Mouse (Mus musculus) limb, embryonic 15.5 days (tissue): ENCODE data around the gene Exoc6b. TPM values are rescaled to one million over a fixed set of nuclear protein-coding genes. Genes with fewer than 3 reads are reported as not detected.

Source experiments
- ATAC-seq: fragments of 200-750 bp; cut with Nextera tagmentation; 2 replicates; pipeline ENCODE4 v1.8.0; 2017; ENCODE audit warnings: low read depth, moderate TSS enrichment; ENCODE audit not compliant: insufficient number of reproducible peaks, low FRiP score, low TSS enrichment
- H3K27ac ChIP-seq: fragments of 300-500 bp; sonication (generic); 2 replicates; pipeline ENCODE4 v1.5.1; 2015; ENCODE audit warnings: moderate library complexity, mild to moderate bottlenecking, inconsistent platforms
- H3K27me3 ChIP-seq: fragments of 300-500 bp; sonication (generic); 2 replicates; pipeline ENCODE4 v1.6.1; 2015; ENCODE audit warnings: inconsistent platforms
- H3K36me3 ChIP-seq: fragments of 300-500 bp; sonication (generic); 2 replicates; pipeline ENCODE4 v1.6.1; 2015; ENCODE audit warnings: inconsistent platforms
- H3K4me1 ChIP-seq: fragments of 300-500 bp; sonication (generic); 2 replicates; pipeline ENCODE4 v1.6.1; 2015; ENCODE audit warnings: inconsistent platforms
- H3K4me2 ChIP-seq: fragments of 300-500 bp; sonication (generic); 2 replicates; pipeline ENCODE4 v1.6.1; 2015; ENCODE audit warnings: mild to moderate bottlenecking, inconsistent platforms
- H3K4me3 ChIP-seq: fragments of 300-500 bp; sonication (generic); 2 replicates; pipeline ENCODE4 v1.5.1; 2015; ENCODE audit warnings: mild to moderate bottlenecking, inconsistent platforms
- H3K9ac ChIP-seq: fragments of 300-500 bp; sonication (generic); 2 replicates; pipeline ENCODE4 v1.6.1; 2015; ENCODE audit warnings: inconsistent platforms
- H3K9me3 ChIP-seq: fragments of 300-500 bp; sonication (generic); 2 replicates; pipeline ENCODE4 v1.6.1; 2016; ENCODE audit warnings: inconsistent platforms
- WGBS: fragments of 180-500 bp; shearing (Covaris S2); methylation state at CpG from one replicate; pipeline ENCODE4 v1.1.7; 2015; 5-methylcytosine and 5-hydroxymethylcytosine counted together
- polyA plus RNA-seq: library from polyadenylated mRNA; unstranded; fragments of >200 nt; fragmentation: Nextera tagmentation; extraction: Ambion mirVana; gene quantifications from 2 replicates; pipeline ENCODE4 v1.2.1, GENCODE M21; 2015

Gene Exoc6b
- polyA plus RNA-seq, 1 experiment from 2014 or later, result 35.7 TPM

DNA sequence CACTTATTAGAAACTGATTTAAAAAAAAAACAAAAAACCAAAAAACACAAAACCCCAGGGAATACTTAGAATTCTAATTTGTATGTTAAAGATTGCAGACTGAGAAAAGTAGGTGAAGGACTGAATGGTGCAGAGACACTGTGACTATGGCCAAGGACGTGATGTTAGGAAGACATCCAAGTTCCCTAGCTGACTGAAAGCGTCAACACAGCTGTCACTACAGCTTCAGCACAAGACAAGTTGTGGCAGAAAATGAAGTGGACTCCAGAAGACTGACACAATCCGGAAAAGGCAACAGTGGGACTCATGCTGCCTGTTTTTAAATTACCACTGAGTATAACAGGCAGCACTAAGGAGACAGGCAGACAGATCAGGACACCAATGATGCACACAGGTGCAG is 417.4 kb downstream of the Exoc6b start:
- H3K4me2 ChIP-seq, result no peak overlapping the region
- H3K27ac ChIP-seq, result no peak overlapping the region
- H3K9me3 ChIP-seq, result no peaks in the 10 kb centered on the region
- H3K9ac ChIP-seq, result no peak overlapping the region
- no peak for ATAC-seq
- H3K36me3 ChIP-seq, result no peaks in the 10 kb centered on the region
- WGBS, result 81% methylated on average over 3 of the region's 3 CpGs
- no peaks in the 10 kb centered on the region for H3K4me1 ChIP-seq
- H3K4me3 ChIP-seq, result no peak overlapping the region
- no peaks in the 10 kb centered on the region for H3K27me3 ChIP-seq

GRCm38 (mm10) chr6:84647197-84647596 is 422.1 kb downstream of the Exoc6b start:
- ATAC-seq, result no peak
- no peaks in the 10 kb centered on the region for H3K27me3 ChIP-seq
- no peak overlapping the region for H3K4me2 ChIP-seq
- H3K27ac ChIP-seq, result no peak overlapping the region
- H3K4me3 ChIP-seq, result no peak overlapping the region
- no peaks in the 10 kb centered on the region for H3K4me1 ChIP-seq
- no peaks in the 10 kb centered on the region for H3K9me3 ChIP-seq
- no peak overlapping the region for H3K9ac ChIP-seq
- 74% methylated on average over 4 of the region's 4 CpGs for WGBS
- H3K36me3 ChIP-seq, result no peaks in the 10 kb centered on the region

- no peaks in the 10 kb centered on the region for H3K4me1 ChIP-seq
- H3K36me3 ChIP-seq, result no peaks in the 10 kb centered on the region
- H3K9ac ChIP-seq, result no peak overlapping the region
- no peaks in the 10 kb centered on the region for H3K9me3 ChIP-seq
- 76% methylated on average over 2 of the region's 2 CpGs for WGBS
- H3K27me3 ChIP-seq, result no peaks in the 10 kb centered on the region
- no peak overlapping the region for H3K4me2 ChIP-seq
- H3K27ac ChIP-seq, result no peak overlapping the region
- H3K4me3 ChIP-seq, result no peak overlapping the region
- ATAC-seq, result no peak
Measured at GRCm38 (mm10) chr6:84646696-84647095, 422.6 kb downstream of the Exoc6b start.

DNA sequence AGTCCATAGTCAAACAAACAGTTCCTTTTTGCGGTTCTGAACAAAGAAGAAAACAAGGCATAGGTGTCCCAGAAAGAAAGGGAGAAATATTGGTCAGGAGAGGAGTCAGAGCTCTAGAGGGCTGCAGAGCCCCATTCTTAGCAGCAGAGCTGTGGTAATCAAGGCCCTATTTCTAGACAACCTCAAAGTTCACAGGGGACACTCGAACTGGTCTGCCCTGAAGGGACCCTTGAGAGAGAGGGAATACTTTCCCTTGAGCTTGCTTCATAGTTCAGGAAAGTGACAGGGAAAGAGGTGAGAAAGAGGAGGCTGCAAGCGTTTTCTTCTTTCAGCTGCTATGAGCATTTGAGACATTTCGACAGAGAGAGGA is 428.3 kb downstream of the Exoc6b start:
- H3K4me1 ChIP-seq, result no peaks in the 10 kb centered on the region
- no peak overlapping the region for H3K4me3 ChIP-seq
- no peak overlapping the region for H3K27ac ChIP-seq
- no peak for ATAC-seq
- H3K36me3 ChIP-seq, result no peaks in the 10 kb centered on the region
- no peak overlapping the region for H3K4me2 ChIP-seq
- no peaks in the 10 kb centered on the region for H3K9me3 ChIP-seq
- no peak overlapping the region for H3K9ac ChIP-seq
- WGBS, result 55% methylated on average over 4 of the region's 4 CpGs
- no peaks in the 10 kb centered on the region for H3K27me3 ChIP-seq

DNA sequence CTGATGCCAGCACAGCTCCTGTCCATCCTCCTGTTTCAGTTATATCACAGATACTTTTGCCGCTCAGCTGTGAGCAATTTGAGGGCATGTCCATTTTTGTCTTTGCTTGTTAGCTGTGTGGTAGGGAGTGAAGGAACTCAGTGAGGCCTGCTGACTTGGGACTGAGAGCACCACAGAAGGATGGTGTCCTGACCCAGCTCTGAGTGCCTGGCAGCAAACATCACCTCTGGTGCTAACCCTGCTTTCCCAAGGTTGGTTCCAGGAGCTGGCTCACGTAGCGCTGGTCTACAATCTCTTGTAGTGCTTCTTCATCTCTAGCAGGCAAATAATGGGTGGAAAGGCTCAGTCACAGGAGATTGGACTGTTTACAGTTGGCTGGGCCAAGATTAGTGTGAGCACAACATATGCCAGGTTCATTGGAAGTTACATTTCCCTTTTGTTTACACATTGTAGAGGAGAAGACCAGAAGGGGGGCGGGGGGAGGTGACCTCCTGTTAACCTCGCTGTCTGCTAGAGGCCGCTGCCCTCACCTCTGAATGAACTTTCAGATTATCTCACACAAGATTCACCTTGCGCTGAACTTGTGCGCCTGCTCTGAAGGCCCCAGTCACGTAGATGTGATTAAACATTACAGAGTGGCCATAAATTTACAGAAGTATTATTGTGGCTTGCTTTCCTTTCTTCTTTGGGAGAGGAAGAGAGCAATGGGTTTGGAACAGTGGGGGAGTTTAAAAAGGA is 428.8 kb downstream of the Exoc6b start:
- Histone ChIP-seq H3K27ac (no peak overlapping the region), H3K36me3 (no peaks in the 10 kb centered on the region), H3K27me3 (no peaks in the 10 kb centered on the region), H3K4me3 (no peak overlapping the region), H3K4me2 (no peak overlapping the region), H3K4me1 (no peaks in the 10 kb centered on the region), H3K9ac (no peak overlapping the region), H3K9me3 (no peaks in the 10 kb centered on the region)
- 48% methylated on average over 9 of the region's 9 CpGs for WGBS
- ATAC-seq, result no peak

DNA sequence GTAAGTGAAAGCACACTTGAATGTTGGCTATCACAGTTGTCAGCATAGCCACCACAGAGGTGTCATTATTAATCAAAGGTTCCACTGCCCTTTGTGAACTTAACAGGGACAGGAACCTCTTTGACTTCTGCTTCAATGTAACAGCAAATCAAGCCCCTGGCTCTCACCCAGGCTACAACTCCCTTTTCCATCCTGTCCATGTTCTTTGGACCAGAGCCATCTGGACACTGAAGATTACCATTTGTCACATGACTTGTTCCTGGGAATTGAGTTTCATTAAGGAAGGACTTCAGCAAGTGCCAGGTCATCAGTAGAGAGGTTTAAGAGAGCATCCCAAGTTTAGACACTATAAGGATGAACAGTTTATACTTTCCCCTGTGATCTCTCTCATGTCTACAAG is 431.1 kb downstream of the Exoc6b start:
- Histone ChIP-seq H3K4me2 (no peak overlapping the region), H3K27me3 (no peaks in the 10 kb centered on the region), H3K4me1 (no peaks in the 10 kb centered on the region), H3K4me3 (no peak overlapping the region), H3K9me3 (no peaks in the 10 kb centered on the region), H3K9ac (no peak overlapping the region), H3K36me3 (no peaks in the 10 kb centered on the region), H3K27ac (no peak overlapping the region)
- ATAC-seq, result no peak

DNA sequence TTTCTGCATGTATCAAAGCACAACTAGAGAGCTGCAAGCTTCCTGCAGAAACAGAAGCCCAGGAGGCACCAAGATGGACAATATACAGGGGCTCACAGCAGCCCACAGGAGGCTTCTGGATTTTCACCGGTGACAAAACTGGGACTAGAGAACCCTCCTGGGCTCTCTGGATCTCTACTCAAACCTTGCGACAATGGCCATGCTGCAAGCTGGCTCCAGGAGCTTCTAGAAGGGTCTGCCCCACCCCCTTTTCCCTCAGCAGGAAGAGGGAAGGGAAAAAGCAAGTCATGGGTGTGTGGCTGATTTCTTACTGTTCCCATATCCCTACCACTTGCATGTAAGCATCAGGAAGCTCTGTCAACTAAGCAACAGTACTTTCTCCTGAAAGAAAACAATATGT is 437.7 kb downstream of the Exoc6b start:
- 92% methylated on average over 2 of the region's 2 CpGs for whole genome bisulfite sequencing

GRCm38 (mm10) chr6:84630276-84630675 is 439.0 kb downstream of the Exoc6b start:
- H3K27me3 ChIP-seq, result no peaks in the 10 kb centered on the region
- H3K9me3 ChIP-seq, result no peaks in the 10 kb centered on the region
- H3K4me1 ChIP-seq, result no peaks in the 10 kb centered on the region
- H3K27ac ChIP-seq, result no peak overlapping the region
- WGBS, result 16% methylated on average over 1 of the region's 1 CpGs
- no peak overlapping the region for H3K4me3 ChIP-seq
- no peak overlapping the region for H3K4me2 ChIP-seq
- ATAC-seq, result no peak
- no peaks in the 10 kb centered on the region for H3K36me3 ChIP-seq
- no peak overlapping the region for H3K9ac ChIP-seq

More for the DNA sequence above, 437.7 kb downstream of the Exoc6b start:
- Histone ChIP-seq H3K27ac (no peak overlapping the region), H3K4me1 (no peaks in the 10 kb centered on the region), H3K36me3 (no peaks in the 10 kb centered on the region), H3K9me3 (no peaks in the 10 kb centered on the region), H3K4me3 (no peak overlapping the region), H3K9ac (no peak overlapping the region), H3K27me3 (no peaks in the 10 kb centered on the region), H3K4me2 (no peak overlapping the region)
- ATAC-seq, result no peak

GRCm38 (mm10) chr6:84628831-84629230 is 440.5 kb downstream of the Exoc6b start:
- H3K9ac ChIP-seq, result no peak overlapping the region
- no peak overlapping the region for H3K4me2 ChIP-seq
- no peaks in the 10 kb centered on the region for H3K27me3 ChIP-seq
- H3K27ac ChIP-seq, result no peak overlapping the region
- no peaks in the 10 kb centered on the region for H3K36me3 ChIP-seq
- ATAC-seq, result no peak
- WGBS, result 88% methylated on average over 5 of the region's 5 CpGs
- no peaks in the 10 kb centered on the region for H3K9me3 ChIP-seq
- H3K4me3 ChIP-seq, result no peak overlapping the region
- no peaks in the 10 kb centered on the region for H3K4me1 ChIP-seq

- no peak overlapping the region for H3K4me3 ChIP-seq
- H3K9me3 ChIP-seq, result no peaks in the 10 kb centered on the region
- H3K4me1 ChIP-seq, result no peaks in the 10 kb centered on the region
- H3K36me3 ChIP-seq, result 0 out of 2 replicates have a peak, but pooled peaks cover 5% of the 10 kb centered on the region
- H3K9ac ChIP-seq, result no peak overlapping the region
- 84% methylated on average over 2 of the region's 2 CpGs for WGBS
- no peak overlapping the region for H3K4me2 ChIP-seq
- no peaks in the 10 kb centered on the region for H3K27me3 ChIP-seq
- no peak for ATAC-seq
- no peak overlapping the region for H3K27ac ChIP-seq
Measured at GRCm38 (mm10) chr6:84626398-84626797, 442.9 kb downstream of the Exoc6b start.

DNA sequence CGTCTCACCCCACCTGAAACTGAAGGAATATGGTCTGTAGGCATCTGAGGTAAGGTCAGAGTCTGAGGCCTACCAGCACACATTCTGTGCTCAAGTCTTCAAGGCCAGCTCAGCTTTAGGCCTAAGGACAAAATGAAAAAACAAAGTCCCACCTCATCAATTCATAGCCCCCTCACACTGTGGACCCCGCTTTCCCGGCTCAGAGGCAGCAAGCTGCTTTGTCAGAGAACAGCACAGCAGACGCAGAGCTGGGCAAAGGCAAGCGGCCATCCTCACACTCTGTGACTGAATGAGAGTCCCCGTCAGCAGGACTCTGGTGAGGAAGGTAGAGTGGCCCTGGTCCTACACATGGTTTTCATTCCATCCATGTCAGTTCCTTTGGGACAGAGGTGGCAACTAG is 450.1 kb downstream of the Exoc6b start:
- Histone ChIP-seq H3K27me3 (no peaks in the 10 kb centered on the region), H3K27ac (no peak overlapping the region), H3K4me2 (no peak overlapping the region), H3K4me3 (no peak overlapping the region), H3K36me3 (peaks cover 35% of the 10 kb centered on the region), H3K9me3 (no peaks in the 10 kb centered on the region), H3K4me1 (no peaks in the 10 kb centered on the region), H3K9ac (no peak overlapping the region)
- 85% methylated on average over 6 of the region's 6 CpGs for WGBS
- no peak for ATAC-seq

DNA sequence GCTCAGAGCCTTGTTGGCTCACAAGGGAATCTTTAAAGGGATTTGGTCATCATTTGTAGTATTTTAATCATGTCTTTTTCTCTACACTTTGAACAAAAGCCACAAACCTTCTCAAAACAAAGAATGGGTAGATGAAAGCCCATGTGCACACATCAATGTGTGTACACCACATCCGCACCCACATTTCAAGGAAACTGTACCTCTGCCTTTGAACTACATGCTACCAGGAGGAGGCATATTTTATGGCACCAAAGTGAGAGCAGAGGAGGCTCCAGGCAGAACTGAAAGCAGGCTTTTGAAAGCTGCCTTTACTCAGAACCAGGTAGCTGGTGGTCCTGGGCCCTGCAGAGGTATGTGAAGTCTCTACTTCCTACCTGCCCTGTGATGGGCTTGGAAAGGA is 452.3 kb downstream of the Exoc6b start:
- no peaks in the 10 kb centered on the region for H3K9me3 ChIP-seq
- no peak overlapping the region for H3K9ac ChIP-seq
- 93% methylated on average over 1 of the region's 1 CpGs for WGBS
- no peak overlapping the region for H3K27ac ChIP-seq
- H3K4me3 ChIP-seq, result no peak overlapping the region
- no peaks in the 10 kb centered on the region for H3K27me3 ChIP-seq
- no peak overlapping the region for H3K4me2 ChIP-seq
- no peaks in the 10 kb centered on the region for H3K4me1 ChIP-seq
- peaks cover 31% of the 10 kb centered on the region for H3K36me3 ChIP-seq
- ATAC-seq, result no peak

- WGBS, result 63% methylated on average over 1 of the region's 1 CpGs
Measured at GRCm38 (mm10) chr6:84616586-84616985, 452.7 kb downstream of the Exoc6b start.

More at GRCm38 (mm10) chr6:84616586-84616985, 452.7 kb downstream of the Exoc6b start:
- no peak overlapping the region for H3K9ac ChIP-seq
- peaks cover 31% of the 10 kb centered on the region for H3K36me3 ChIP-seq
- H3K27ac ChIP-seq, result no peak overlapping the region
- no peaks in the 10 kb centered on the region for H3K9me3 ChIP-seq
- no peak overlapping the region for H3K4me3 ChIP-seq
- no peak for ATAC-seq
- no peaks in the 10 kb centered on the region for H3K4me1 ChIP-seq
- H3K4me2 ChIP-seq, result no peak overlapping the region
- H3K27me3 ChIP-seq, result no peaks in the 10 kb centered on the region
